Mouse (Mus musculus) small intestine, adult 2 months (tissue): ENCODE data around the gene Mrgprb1.

Experiments
- CTCF ChIP-seq: fragments of 200-500 bp; IDR thresholded peaks from 2 replicates; pipeline ENCODE4 v1.5.1; 2012; ENCODE audit warnings: low read depth, mild to moderate bottlenecking, control low read depth, inconsistent platforms, low read length, moderate library complexity, mixed read lengths; ENCODE audit not compliant: insufficient replicate concordance, insufficient read length; ENCODE audit errors: extremely low read depth
- POLR2A ChIP-seq: fragments of 200-500 bp; IDR thresholded peaks from 2 replicates; pipeline ENCODE4 v1.6.1; 2012; ENCODE audit warnings: low read depth, mild to moderate bottlenecking, control low read depth, inconsistent platforms, low read length, moderate library complexity

DNA sequence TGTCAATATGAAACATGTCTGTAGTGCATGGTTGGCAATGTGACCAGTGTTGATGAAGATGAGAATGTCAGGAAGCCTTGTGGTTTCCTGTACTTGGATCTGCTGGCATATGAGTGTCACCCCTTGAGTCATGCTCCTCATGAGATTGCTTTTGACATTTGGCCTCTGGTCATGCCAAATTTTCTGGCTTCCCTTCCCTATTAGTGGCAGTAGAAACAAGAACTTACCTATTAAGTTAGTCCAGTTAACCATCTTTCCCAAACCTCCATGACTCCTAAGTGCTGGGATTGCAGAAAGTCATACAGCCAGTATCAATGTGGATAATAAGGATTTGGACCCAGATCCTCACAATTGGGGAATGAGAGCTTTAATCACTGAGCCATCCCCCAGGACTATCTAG, 43.1 kb upstream of the Mrgprb1 start, which contains the start of gene Mrgprx2:
- TF ChIP-seq POLR2A: no peak
- no peak for TF ChIP-seq CTCF
